Mouse (Mus musculus): ENCODE results near the gene Fndc3b. TPM values are rescaled to one million over a fixed set of nuclear protein-coding genes. Genes with fewer than 3 reads are reported as not detected.

Gene Fndc3b
- polyA plus RNA-seq, 1 experiment: 5.0 TPM

DNA sequence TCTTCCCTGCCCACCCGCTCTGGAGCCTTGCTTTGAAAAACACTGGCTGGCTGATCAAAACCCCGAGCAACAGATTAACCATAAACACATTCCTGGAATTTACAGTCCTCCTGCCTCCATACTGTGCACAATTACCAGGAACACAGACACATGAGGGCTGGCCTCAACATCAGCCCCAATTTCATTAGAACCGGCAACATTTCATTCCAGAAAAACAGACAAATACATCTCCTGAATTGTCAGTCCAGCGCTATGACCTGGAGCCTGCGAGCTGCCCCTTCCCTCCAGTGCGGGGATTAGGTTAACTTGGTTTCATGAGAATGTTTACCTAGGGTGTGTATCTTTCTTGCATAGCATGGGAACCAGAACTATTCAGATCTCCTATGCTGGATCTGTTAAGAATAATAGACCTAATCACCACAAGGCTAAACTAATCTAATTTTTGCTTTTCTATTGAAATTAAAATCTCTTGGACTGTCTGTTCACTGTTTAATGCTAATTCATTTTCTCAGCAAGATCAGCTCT, 275.9 kb downstream of the Fndc3b start:
- Histone ChIP-seq H3K36me3 (ENCODE audit: control insufficient read depth, insufficient read depth, low read length) (no peaks in the 10 kb centered on the region), H3K4me3 (ENCODE audit: control insufficient read depth, low read depth, low read length) (no peak overlapping the region), H3K27ac (ENCODE audit: control insufficient read depth, insufficient read depth, low read depth, low read length) (no peak overlapping the region), H3K4me1 (ENCODE audit: control insufficient read depth, insufficient read depth, low read length) (0 out of 2 replicates have a peak, but pooled peaks cover 2% of the 10 kb centered on the region), H3K27me3 (ENCODE audit: control insufficient read depth, insufficient read depth, low read length) (no peaks in the 10 kb centered on the region)
- TF ChIP-seq CTCF (IDR thresholded peaks at IDR 0.05; ENCODE audit: control insufficient read depth, insufficient read depth, insufficient replicate concordance, low read depth, low read length): no peak
- TF ChIP-seq POLR2A (IDR thresholded peaks at IDR 0.05; ENCODE audit: control insufficient read depth, low read depth, low read length): no peak

DNA sequence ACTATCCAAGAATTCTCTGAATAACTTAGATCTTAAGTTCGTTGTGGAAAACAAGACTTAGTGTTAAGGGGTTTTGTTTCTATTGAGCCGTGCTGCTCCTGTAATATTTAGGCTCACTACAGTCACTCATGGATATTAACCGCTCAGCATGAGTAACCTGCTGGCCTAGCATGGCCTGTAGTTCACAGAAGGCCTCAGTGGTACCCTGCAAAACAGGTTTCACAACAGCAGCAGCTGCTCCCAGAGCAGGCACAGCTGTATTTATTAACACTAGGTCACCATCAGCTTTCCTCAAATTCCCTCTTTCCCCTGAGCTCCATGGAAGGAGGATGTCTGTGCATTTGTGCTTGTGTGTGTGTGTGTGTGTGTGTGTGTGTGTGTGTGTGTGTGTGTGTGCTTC, 278.1 kb downstream of the Fndc3b start:
- H3K36me3 ChIP-seq (ENCODE audit: control insufficient read depth, insufficient read depth, low read length): no peaks in the 10 kb centered on the region
- H3K4me1 ChIP-seq (ENCODE audit: control insufficient read depth, insufficient read depth, low read length): 0 out of 2 replicates have a peak, but pooled peaks cover 2% of the 10 kb centered on the region
- H3K4me3 ChIP-seq (ENCODE audit: control insufficient read depth, low read depth, low read length): no peak overlapping the region
- H3K27me3 ChIP-seq (ENCODE audit: control insufficient read depth, insufficient read depth, low read length): no peaks in the 10 kb centered on the region
- H3K27ac ChIP-seq (ENCODE audit: control insufficient read depth, insufficient read depth, low read depth, low read length): no peak overlapping the region
- no peak for TF ChIP-seq CTCF (IDR thresholded peaks at IDR 0.05; ENCODE audit: control insufficient read depth, insufficient read depth, insufficient replicate concordance, low read depth, low read length)
- TF ChIP-seq POLR2A (IDR thresholded peaks at IDR 0.05; ENCODE audit: control insufficient read depth, low read depth, low read length): no peak

DNA sequence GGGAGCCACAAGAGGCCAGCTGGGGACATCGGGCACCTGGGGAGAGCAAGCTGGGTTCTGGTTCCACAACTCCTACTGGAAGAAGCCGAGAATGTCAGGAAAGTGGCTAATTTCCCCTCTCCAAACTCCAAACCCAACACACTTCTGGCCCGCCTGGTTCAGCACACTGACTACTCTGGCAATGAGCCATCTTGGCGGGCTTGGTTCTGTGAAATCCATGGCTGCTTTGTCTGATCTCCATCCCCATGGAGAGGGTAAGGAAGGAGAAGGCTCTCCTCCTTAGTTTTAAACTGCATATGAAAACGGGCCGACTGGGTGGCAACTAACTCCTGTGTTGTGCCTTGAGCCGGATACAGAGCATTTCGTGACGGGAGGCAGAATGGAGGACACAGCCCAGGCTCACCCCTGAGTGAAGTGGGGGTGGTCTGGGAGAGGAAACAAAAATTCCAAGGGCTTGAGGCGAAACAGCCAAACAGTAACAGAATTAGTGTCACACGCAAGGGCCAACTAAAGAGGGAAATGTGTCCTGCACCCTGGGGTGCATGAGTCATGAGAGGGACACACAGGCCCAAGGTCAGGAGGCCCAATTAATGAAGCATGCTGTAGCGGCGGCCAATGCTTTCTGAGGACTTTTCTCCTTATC, 280.4 kb downstream of the Fndc3b start:
- H3K36me3 ChIP-seq (ENCODE audit: control insufficient read depth, insufficient read depth, low read length): no peaks in the 10 kb centered on the region
- H3K27me3 ChIP-seq (ENCODE audit: control insufficient read depth, insufficient read depth, low read length): no peaks in the 10 kb centered on the region
- H3K27ac ChIP-seq (ENCODE audit: control insufficient read depth, insufficient read depth, low read depth, low read length): no peak overlapping the region
- H3K4me3 ChIP-seq (ENCODE audit: control insufficient read depth, low read depth, low read length): no peak overlapping the region
- H3K4me1 ChIP-seq (ENCODE audit: control insufficient read depth, insufficient read depth, low read length): 0 out of 2 replicates have a peak, but pooled peaks cover 2% of the 10 kb centered on the region
- TF ChIP-seq CTCF (IDR thresholded peaks at IDR 0.05; ENCODE audit: control insufficient read depth, insufficient read depth, insufficient replicate concordance, low read depth, low read length) (no peak), POLR2A (IDR thresholded peaks at IDR 0.05; ENCODE audit: control insufficient read depth, low read depth, low read length) (no peak)

DNA sequence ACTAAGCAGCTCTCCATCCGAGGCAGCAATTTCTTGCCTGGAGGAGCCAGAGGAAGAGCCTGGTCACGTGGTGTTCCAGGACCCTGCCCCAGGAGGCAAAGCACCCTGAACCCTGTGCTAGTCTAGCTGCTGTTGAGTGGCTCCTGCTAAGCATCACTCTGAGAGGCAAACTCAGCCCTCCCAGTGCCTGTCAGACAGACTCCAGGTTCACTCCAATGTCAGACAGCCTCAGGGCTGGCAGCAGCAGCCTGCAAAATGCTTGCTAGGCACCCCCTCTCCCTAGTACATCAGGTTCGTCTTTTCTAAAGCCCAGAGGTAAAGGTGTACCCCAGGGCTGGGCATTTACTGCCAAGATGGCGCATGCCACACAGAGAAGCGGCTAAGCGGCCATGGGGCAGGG, 283.7 kb downstream of the Fndc3b start:
- Histone ChIP-seq H3K27ac (ENCODE audit: control insufficient read depth, insufficient read depth, low read depth, low read length) (no peak overlapping the region), H3K4me3 (ENCODE audit: control insufficient read depth, low read depth, low read length) (no peak overlapping the region), H3K36me3 (ENCODE audit: control insufficient read depth, insufficient read depth, low read length) (no peaks in the 10 kb centered on the region), H3K4me1 (ENCODE audit: control insufficient read depth, insufficient read depth, low read length) (0 out of 2 replicates have a peak, but pooled peaks cover 2% of the 10 kb centered on the region), H3K27me3 (ENCODE audit: control insufficient read depth, insufficient read depth, low read length) (no peaks in the 10 kb centered on the region)
- no peak for TF ChIP-seq POLR2A (IDR thresholded peaks at IDR 0.05; ENCODE audit: control insufficient read depth, low read depth, low read length)
- no peak for TF ChIP-seq CTCF (IDR thresholded peaks at IDR 0.05; ENCODE audit: control insufficient read depth, insufficient read depth, insufficient replicate concordance, low read depth, low read length)

DNA sequence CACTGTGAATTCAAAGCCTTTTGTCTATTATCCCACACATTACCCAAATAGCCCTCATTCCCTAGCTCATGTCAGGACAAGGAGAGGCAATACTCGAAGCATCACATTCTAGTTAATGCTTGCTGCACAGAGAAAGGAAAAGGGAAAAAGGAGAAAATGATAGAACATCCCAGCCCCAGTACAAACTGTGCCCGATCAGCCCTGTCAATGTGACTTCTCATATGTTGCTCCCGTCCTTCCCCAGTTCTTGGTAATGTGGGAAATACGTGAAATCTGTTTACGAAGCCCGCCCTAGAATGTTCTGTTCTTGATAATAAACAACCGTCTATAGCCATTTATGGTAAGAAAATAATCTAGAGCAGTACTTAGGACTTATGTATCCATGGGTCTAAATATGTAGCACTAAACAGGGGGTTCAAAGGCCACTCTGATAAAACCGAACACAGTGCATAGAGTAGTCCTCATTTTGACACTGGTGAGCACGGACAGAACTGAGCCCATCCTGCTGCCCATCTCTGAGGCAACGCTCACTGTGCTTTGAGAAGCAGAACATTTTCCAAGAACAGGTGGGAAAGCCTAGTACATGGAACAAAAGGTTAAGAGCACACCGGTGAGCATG, 286.9 kb downstream of the Fndc3b start:
- no peaks in the 10 kb centered on the region for H3K27me3 ChIP-seq (ENCODE audit: control insufficient read depth, insufficient read depth, low read length)
- H3K4me1 ChIP-seq (ENCODE audit: control insufficient read depth, insufficient read depth, low read length): no peaks in the 10 kb centered on the region
- TF ChIP-seq CTCF (IDR thresholded peaks at IDR 0.05; ENCODE audit: control insufficient read depth, insufficient read depth, insufficient replicate concordance, low read depth, low read length) (no peak), POLR2A (IDR thresholded peaks at IDR 0.05; ENCODE audit: control insufficient read depth, low read depth, low read length) (no peak)
- peak overlapping the region; percentile 27 for H3K27ac ChIP-seq (ENCODE audit: control insufficient read depth, insufficient read depth, low read depth, low read length)
- H3K36me3 ChIP-seq (ENCODE audit: control insufficient read depth, insufficient read depth, low read length): no peaks in the 10 kb centered on the region
- no peak overlapping the region for H3K4me3 ChIP-seq (ENCODE audit: control insufficient read depth, low read depth, low read length)

DNA sequence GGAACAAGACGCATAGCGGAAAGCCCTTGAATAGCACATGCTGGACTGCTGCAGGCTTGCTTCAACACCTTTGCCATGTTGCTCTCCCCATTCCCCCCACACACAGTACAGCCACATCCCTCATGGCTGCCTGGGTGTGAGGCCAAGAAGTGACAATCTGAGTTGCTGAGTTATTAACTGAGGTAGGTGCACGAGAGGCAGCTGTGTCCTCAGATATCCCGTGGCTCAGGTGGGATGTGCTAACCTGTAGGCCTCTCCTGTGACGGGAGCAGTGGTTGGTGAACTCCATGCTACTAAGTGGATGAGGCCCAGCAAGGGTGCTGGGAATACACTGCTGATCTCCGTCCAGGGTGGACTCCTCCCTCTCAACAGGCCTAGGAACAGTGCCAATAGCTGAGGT, 288.6 kb downstream of the Fndc3b start:
- Histone ChIP-seq H3K27ac (ENCODE audit: control insufficient read depth, insufficient read depth, low read depth, low read length) (no peak overlapping the region), H3K27me3 (ENCODE audit: control insufficient read depth, insufficient read depth, low read length) (no peaks in the 10 kb centered on the region), H3K4me1 (ENCODE audit: control insufficient read depth, insufficient read depth, low read length) (no peaks in the 10 kb centered on the region), H3K4me3 (ENCODE audit: control insufficient read depth, low read depth, low read length) (no peak overlapping the region), H3K36me3 (ENCODE audit: control insufficient read depth, insufficient read depth, low read length) (no peaks in the 10 kb centered on the region)
- TF ChIP-seq POLR2A (IDR thresholded peaks at IDR 0.05; ENCODE audit: control insufficient read depth, low read depth, low read length) (no peak), CTCF (IDR thresholded peaks at IDR 0.05; ENCODE audit: control insufficient read depth, insufficient read depth, insufficient replicate concordance, low read depth, low read length) (no peak)

DNA sequence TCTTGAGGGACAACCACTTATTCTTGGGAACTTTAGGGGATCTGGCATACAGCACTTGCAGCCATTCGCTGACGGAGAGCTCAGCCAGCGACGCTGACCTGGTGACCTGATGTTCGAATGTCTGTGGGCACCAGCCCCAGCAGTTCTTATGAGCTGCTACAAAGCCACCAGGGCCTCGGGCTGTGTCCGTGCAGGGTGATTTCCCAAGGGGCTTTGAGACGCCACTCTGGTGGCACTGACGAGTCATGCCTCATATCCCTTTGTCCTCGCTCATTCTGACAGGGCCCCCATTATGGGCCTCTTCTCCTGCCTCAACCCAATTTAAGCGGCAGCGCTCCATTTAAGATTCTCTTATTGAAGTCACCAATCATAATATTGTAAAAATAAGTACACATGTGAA, 289.1 kb downstream of the Fndc3b start:
- H3K27ac ChIP-seq (ENCODE audit: control insufficient read depth, insufficient read depth, low read depth, low read length): no peak overlapping the region
- no peaks in the 10 kb centered on the region for H3K36me3 ChIP-seq (ENCODE audit: control insufficient read depth, insufficient read depth, low read length)
- no peaks in the 10 kb centered on the region for H3K27me3 ChIP-seq (ENCODE audit: control insufficient read depth, insufficient read depth, low read length)
- no peaks in the 10 kb centered on the region for H3K4me1 ChIP-seq (ENCODE audit: control insufficient read depth, insufficient read depth, low read length)
- TF ChIP-seq CTCF (IDR thresholded peaks at IDR 0.05; ENCODE audit: control insufficient read depth, insufficient read depth, insufficient replicate concordance, low read depth, low read length) (no peak), POLR2A (IDR thresholded peaks at IDR 0.05; ENCODE audit: control insufficient read depth, low read depth, low read length) (no peak)
- H3K4me3 ChIP-seq (ENCODE audit: control insufficient read depth, low read depth, low read length): no peak overlapping the region
